Mouse (Mus musculus) liver, embryonic 14.5 days (tissue): ENCODE results near the gene Gna11.

ENCODE experiments used
- CTCF ChIP-seq: IDR thresholded peaks from 2 replicates; pipeline ENCODE4 v1.5.1; 2016; ENCODE audit warnings: antibody characterized with exemption, low read depth, control low read depth
- EP300 ChIP-seq: IDR thresholded peaks from 2 replicates; pipeline ENCODE4 v1.6.1; 2016; ENCODE audit warnings: antibody characterized with exemption, low read depth

DNA sequence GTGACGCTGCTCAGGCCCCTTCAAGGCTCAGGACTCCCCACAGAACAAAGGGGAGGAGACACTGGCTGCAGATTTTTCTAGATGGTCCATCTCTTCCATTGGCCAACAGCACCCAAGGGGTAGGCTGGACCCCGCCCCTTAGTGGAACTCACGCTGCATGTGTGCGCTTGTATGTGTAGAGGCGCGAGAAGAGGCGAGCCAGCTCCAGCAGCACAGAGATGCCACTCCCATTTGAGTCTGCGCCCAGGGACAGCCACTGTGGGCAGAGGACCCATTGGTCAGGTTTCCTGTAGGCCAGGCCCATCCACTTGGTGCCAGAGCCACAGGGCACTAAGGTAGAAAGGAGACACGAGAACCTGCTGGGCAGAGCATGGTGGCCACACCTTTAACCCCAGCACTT lies 54.0 kb downstream of the Gna11 start:
- TF ChIP-seq CTCF (no peak), EP300 (no peak)
